Mouse (Mus musculus) liver, adult 2 months (tissue): ENCODE data around the gene Ntsr2. TPM values are rescaled to one million over a fixed set of nuclear protein-coding genes. Genes with fewer than 3 reads are reported as not detected.

Experiments used
- DNase-seq: peaks from one replicate; pipeline ENCODE4 v3.0.0-alpha.2; 2011; ENCODE audit warnings: low read depth, low spot score; ENCODE audit errors: extremely low read depth
- H3K27ac ChIP-seq: fragments of 200-500 bp; replicated peaks from 2 replicates; pipeline ENCODE4 v1.5.1; 2012; ENCODE audit warnings: low read depth, mild to moderate bottlenecking, control low read depth, inconsistent platforms, low read length; ENCODE audit not compliant: insufficient read depth
- H3K27me3 ChIP-seq: fragments of 200-500 bp; 2 replicates; pipeline ENCODE4 v1.6.1; 2012; ENCODE audit warnings: mild to moderate bottlenecking, moderate library complexity, low read length, inconsistent platforms; ENCODE audit not compliant: control insufficient read depth, insufficient read depth
- H3K36me3 ChIP-seq: fragments of 200-500 bp; 2 replicates; pipeline ENCODE4 v1.6.1; 2012; ENCODE audit warnings: low read length, inconsistent platforms; ENCODE audit not compliant: control insufficient read depth, insufficient read depth
- H3K4me1 ChIP-seq: fragments of 200-500 bp; 2 replicates; pipeline ENCODE4 v1.6.1; 2011; ENCODE audit warnings: low read length; ENCODE audit not compliant: control insufficient read depth, insufficient read depth
- H3K4me3 ChIP-seq: fragments of 200-500 bp; 2 replicates; pipeline ENCODE4 v1.5.1; 2011; ENCODE audit warnings: low read depth, mild to moderate bottlenecking, control low read depth, low read length, moderate library complexity; ENCODE audit not compliant: insufficient read depth
- H3K79me2 ChIP-seq: fragments of 200-500 bp; 2 replicates; pipeline ENCODE4 v1.6.1; 2012; ENCODE audit warnings: inconsistent platforms, mild to moderate bottlenecking, low read length, moderate library complexity; ENCODE audit not compliant: control insufficient read depth, insufficient read depth
- H3K9ac ChIP-seq: fragments of 200-500 bp; 2 replicates; pipeline ENCODE4 v1.6.1; 2012; ENCODE audit warnings: low read depth, mild to moderate bottlenecking, control low read depth, inconsistent platforms, low read length
- CTCF ChIP-seq: fragments of 200-500 bp; IDR thresholded peaks from 2 replicates; pipeline ENCODE4 v1.5.1; 2011; ENCODE audit warnings: low read depth, low read length, control low read depth
- POLR2A ChIP-seq: fragments of 200-500 bp; IDR thresholded peaks from 2 replicates; pipeline ENCODE4 v1.6.1; 2011; ENCODE audit warnings: low read length, control low read depth; ENCODE audit not compliant: insufficient read depth; ENCODE audit errors: extremely low read depth
- WGBS: fragments of 180-500 bp; shearing (Covaris S2); methylation state at CpG from one replicate; pipeline ENCODE4 v1.1.7; 2018; 5-methylcytosine and 5-hydroxymethylcytosine counted together
- polyA plus RNA-seq: library from polyadenylated mRNA; depleted of rRNA; stranded (reverse); fragments of >200 nt; gene quantifications from 2 replicates; pipeline ENCODE4 v1.2.3, GENCODE M21; 2012; rRNA removed
- total RNA-seq: library from RNA; depleted of rRNA; stranded (reverse); fragments of >200 nt; gene quantifications from 2 replicates; pipeline ENCODE4 v1.2.3, GENCODE M21; 2014; rRNA removed

Ntsr2 gene
- not detected in 2 replicates for total RNA-seq
- polyA plus RNA-seq: not detected in 2 replicates

DNA sequence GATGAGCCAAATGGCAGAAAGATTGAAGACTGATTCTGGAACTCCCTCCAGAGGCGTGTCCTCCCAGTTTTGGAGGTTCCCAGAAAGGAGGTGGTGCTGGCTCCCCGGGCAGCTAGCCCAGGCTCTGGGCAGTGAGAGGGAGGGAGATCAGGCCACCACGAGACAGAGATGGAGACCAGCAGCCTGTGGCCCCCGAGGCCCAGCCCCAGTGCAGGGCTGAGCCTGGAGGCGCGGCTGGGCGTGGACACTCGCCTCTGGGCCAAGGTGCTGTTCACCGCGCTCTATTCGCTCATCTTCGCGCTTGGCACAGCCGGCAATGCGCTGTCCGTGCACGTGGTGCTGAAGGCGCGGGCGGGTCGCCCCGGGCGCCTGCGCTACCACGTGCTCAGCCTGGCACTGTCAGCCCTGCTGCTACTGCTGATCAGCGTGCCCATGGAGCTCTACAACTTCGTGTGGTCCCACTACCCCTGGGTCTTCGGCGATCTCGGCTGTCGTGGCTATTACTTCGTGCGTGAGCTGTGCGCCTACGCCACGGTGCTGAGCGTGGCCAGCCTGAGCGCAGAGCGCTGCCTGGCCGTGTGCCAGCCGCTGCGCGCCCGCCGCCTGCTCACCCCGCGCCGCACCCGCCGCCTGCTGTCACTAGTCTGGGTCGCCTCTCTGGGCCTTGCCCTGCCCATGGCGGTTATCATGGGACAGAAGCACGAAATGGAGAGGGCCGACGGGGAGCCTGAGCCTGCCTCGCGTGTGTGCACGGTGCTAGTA, at the start of gene Ntsr2:
Ntsr2 (plus strand) TSS at position 51 of the 762 bp plus-strand sequence.
- 6% methylated on average over 56 of the region's 58 CpGs for WGBS
- H3K79me2 ChIP-seq: no peaks in the 10 kb centered on the region
- H3K36me3 ChIP-seq: no peaks in the 10 kb centered on the region
- TF ChIP-seq POLR2A: no peak
- TF ChIP-seq CTCF: no peak
- H3K4me1 ChIP-seq: no peaks in the 10 kb centered on the region
- peak within 1 kb of the TSS; percentile 7; the same call in 1 of the 2 replicates for H3K4me3 ChIP-seq
- peak; percentile 63 for DNase-seq
- H3K9ac ChIP-seq: no peak within 1 kb of the TSS
- no peaks in the 10 kb centered on the region for H3K27me3 ChIP-seq
- no peak within 1 kb of the TSS for H3K27ac ChIP-seq

DNA sequence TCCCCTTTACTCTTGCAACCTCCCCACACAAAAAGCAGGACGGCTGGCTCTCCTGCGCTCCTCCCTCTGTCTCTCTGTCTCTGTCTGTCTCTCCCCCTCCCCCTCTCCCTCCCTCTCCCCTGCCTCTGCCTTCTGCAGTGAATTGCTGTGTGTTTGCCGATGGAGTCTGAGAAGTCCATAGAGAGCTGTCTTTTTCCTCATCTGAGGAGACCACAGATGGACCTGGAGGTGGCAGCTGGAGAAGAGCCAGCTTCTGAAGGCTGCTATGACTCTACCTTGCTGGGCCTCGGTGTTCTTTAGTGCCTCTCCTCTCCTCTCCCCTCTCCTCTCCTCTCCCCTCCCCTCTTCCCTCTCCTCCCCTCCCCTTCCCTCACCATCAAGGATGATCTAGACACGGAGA, 47.6 kb upstream of the Ntsr2 start:
- 84% methylated on average over 5 of the region's 5 CpGs for WGBS
- Histone ChIP-seq H3K27ac (no peak overlapping the region), H3K4me1 (peaks cover 4% of the 10 kb centered on the region; the same call in 1 of the 2 replicates), H3K9ac (no peak overlapping the region), H3K4me3 (no peak overlapping the region), H3K27me3 (no peaks in the 10 kb centered on the region), H3K36me3 (no peaks in the 10 kb centered on the region), H3K79me2 (no peaks in the 10 kb centered on the region)
- no peak for TF ChIP-seq POLR2A
- TF ChIP-seq CTCF: no peak
- DNase-seq: no peak

DNA sequence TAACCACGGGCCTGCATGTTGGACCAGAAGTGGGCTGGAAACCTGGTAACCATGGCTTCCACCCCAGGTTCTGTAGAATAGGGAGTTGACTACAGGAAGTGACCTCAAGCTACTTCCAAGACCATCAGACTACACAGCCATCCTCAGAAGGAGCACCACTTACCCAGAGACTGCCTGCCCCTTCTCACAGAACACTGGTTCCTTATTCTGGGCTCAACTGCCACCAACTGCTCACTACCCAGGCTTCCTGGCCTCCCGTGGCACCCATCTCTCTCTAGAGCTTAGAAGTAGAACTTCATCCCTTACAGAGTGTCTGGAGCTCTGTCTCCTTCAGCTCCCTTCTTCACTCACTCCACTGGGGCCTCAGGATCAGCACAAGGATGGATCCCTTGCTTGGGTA, 42.2 kb upstream of the Ntsr2 start, which contains the start of gene Lpin1:
Lpin1 (minus strand) TSS at position 31 of the 400 bp plus-strand sequence.
- TF ChIP-seq CTCF (no peak), POLR2A (no peak)
- no peak within 1 kb of the TSS for H3K27ac ChIP-seq
- H3K36me3 ChIP-seq: no peaks in the 10 kb centered on the region
- no peaks in the 10 kb centered on the region for H3K27me3 ChIP-seq
- 48% methylated on average over 2 of the region's 2 CpGs for WGBS
- peaks cover 10% of the 10 kb centered on the region; the same call in 1 of the 2 replicates for H3K4me1 ChIP-seq
- no peak within 1 kb of the TSS for H3K9ac ChIP-seq
- no peaks in the 10 kb centered on the region for H3K79me2 ChIP-seq
- H3K4me3 ChIP-seq: no peak within 1 kb of the TSS
- no peak for DNase-seq

DNA sequence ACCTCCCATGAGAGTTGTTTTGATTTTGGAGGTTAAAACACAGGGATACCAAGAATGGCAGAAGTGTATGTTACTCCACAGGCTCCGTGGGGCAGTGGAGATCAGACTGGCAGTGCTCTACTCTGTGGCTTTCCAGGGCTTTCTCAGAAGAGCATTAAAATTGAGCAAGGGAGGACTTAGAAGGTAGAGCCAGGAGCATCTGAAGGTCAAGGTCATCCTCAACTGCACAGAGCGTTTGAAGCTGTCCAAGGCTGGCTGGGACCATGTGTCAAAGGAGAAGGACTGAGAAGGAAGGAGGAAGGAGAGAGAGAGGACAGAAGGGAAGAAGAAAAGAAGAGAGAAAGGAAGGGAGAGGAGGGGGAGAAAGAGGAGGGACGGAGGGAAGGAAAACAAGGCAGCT, 38.6 kb upstream of the Ntsr2 start:
- peak; percentile 25 for DNase-seq
- 35% methylated on average over 3 of the region's 3 CpGs for WGBS
- no peaks in the 10 kb centered on the region for H3K27me3 ChIP-seq
- peaks cover 16% of the 10 kb centered on the region for H3K4me1 ChIP-seq
- TF ChIP-seq CTCF: no peak
- TF ChIP-seq POLR2A: no peak
- no peak overlapping the region for H3K9ac ChIP-seq
- no peaks in the 10 kb centered on the region for H3K36me3 ChIP-seq
- H3K79me2 ChIP-seq: no peaks in the 10 kb centered on the region
- H3K4me3 ChIP-seq: no peak overlapping the region
- H3K27ac ChIP-seq: no peak overlapping the region

DNA sequence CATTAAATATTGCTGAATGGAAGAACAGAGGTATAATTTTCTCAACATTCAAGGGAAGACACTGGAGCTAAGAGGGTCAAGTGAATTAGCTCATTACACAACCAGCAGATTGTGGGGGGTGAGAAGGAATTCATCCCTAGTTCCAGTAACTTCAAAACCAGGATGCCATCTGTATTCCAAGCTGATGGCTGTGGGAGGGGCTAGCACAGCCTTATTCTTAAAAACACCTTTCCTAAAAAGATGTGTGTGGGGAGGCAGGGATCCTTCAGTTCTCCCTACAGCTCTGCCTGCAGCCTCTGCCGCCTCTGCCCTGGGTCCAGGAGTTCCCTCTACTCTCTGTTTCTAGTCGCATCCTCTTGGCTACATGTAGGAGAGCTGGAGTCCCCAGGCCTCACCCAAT, 37.4 kb upstream of the Ntsr2 start:
- Histone ChIP-seq H3K4me1 (peaks cover 25% of the 10 kb centered on the region), H3K4me3 (no peak overlapping the region), H3K79me2 (no peaks in the 10 kb centered on the region), H3K9ac (no peak overlapping the region), H3K36me3 (no peaks in the 10 kb centered on the region), H3K27me3 (no peaks in the 10 kb centered on the region), H3K27ac (no peak overlapping the region)
- TF ChIP-seq CTCF (no peak), POLR2A (no peak)
- no peak for DNase-seq
- WGBS: 89% methylated on average over 2 of the region's 2 CpGs

DNA sequence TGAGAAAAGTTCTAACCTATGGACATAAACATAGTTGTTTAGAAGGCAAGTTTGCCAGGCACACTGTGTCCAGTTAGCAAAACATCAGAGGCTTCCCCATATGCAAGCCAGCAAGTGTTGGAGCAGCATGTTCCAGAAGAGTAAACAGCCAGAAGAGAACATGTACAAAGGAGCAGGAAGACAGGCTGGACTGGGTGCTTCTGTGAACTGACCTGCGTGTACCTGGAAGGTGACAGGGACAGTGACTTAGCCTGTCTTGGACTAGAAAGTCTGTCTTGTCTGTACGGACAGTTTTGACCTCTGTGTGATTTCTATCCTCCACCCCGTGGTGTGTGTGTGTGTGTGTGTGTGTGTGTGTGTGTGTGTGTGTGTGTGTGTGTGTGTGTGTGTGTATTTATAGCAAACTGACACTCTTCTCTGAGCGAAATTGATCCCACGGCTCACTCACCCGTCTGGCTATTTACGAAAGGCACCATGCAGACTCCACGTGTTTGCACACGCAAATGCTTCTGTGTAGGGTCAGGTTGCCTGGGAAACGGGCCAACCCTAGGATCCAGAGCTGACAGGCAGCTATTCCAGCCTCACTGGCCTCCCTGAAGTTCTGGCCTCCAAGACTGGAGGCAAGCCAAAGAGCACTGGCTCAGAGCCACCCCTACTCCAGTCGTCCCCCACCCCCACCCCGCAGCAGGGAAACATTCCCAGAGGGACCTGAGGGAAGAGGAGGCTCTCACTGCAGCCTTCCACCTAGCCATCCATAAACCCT, 34.5 kb upstream of the Ntsr2 start:
- Histone ChIP-seq H3K27ac (peak overlapping the region; percentile 100), H3K4me1 (peaks cover 25% of the 10 kb centered on the region), H3K27me3 (no peaks in the 10 kb centered on the region), H3K79me2 (no peaks in the 10 kb centered on the region), H3K9ac (peak overlapping the region; percentile 36), H3K36me3 (no peaks in the 10 kb centered on the region), H3K4me3 (no peak overlapping the region)
- TF ChIP-seq POLR2A: no peak
- TF ChIP-seq CTCF: no peak
- WGBS: 9% methylated on average over 12 of the region's 12 CpGs
- peak; percentile 100 for DNase-seq
